Mouse (Mus musculus): ENCODE data around the gene Lgr5. TPM values are rescaled to one million over a fixed set of nuclear protein-coding genes. Genes with fewer than 3 reads are reported as not detected.

Lgr5 gene
- 2.3 and 2.4 TPM in 2 replicates for polyA plus RNA-seq (2015; fragmentation: Nextera tagmentation; extraction: Ambion mirVana)

DNA sequence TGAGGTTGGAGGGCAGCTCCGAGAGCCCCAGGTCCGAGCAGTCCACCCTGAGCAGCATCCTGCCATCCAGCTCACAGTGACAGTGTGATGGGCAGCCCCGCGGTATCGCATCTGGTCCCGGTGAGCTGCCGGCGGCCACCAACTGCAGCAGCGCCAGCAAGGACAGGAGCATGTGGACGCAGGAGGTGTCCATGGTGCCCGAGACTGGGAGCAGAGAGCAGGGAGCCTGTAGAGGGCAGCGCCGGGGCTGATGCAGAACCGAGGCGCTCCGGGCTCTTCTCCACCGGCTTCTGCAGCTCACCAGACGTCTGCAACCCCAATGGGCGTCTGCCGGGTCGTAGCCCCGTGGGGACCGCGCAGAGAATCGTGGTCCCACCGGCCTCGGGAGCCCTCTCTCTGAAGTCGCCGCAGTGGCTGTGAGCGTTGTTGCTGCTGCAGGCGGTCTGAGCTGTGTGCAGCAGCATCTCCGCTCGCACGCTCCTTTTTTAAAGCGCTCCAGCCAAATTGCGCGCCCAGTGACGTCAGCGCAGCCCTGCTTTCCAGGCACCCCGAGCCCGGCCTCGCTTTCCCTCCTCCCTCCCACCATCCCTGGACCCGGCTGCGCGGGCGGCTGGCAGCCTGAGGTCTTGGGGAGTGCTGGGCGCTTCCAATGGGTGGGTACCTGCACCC lies at the start of gene Lgr5:
Lgr5 (minus strand) TSS at position 480 of the 669 bp plus-strand sequence.
- peak within 1 kb of the TSS; percentile 57 for H3K4me3 ChIP-seq (ENCODE audit: low read length)
- under 1% methylated on average over 47 of the region's 47 CpGs for WGBS
- H3K4me1 ChIP-seq (replicated peaks; ENCODE audit: control insufficient read depth, insufficient read depth, low read length) = peaks cover 10% of the 10 kb centered on the region
- H3K27ac ChIP-seq (ENCODE audit: low read length) = no peak within 1 kb of the TSS
- H3K27me3 ChIP-seq (ENCODE audit: control insufficient read depth, insufficient read depth, low read depth, low read length) = peaks cover 37% of the 10 kb centered on the region
- no peaks in the 10 kb centered on the region for H3K9me3 ChIP-seq (ENCODE audit: control insufficient read depth, low read length)
- ATAC-seq (ENCODE audit: low read depth) = peak; percentile 86
- peak within 1 kb of the TSS; percentile 39; the same call in 1 of the 2 replicates for H3K9ac ChIP-seq (ENCODE audit: low read length)
- peak within 1 kb of the TSS; percentile 98 for H3K4me2 ChIP-seq (ENCODE audit: low read depth, low read length)
- H3K36me3 ChIP-seq (ENCODE audit: control insufficient read depth, insufficient read depth, low read length) = no peaks in the 10 kb centered on the region

DNA sequence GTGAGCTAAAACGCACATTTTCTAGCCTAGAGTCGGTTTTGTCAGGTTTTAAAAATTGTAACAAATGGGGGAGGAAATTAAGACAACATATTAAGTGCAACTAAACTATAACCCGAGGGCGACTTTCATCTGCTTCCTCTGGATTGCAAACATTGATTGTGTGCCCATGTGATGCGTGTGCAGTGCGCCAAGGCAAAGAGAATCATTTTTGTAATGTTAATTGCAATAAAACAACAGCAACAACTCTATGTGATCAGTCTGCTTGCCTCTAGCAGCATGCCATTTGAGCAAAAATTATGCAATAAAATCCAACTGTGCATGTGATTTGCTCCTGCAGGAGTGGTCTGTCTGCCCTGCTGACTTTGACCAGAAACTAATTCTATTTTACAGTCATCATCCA lies 39.1 kb upstream of the Lgr5 start:
- H3K9ac ChIP-seq (ENCODE audit: low read length) = no peak overlapping the region
- H3K36me3 ChIP-seq (ENCODE audit: control insufficient read depth, insufficient read depth, low read length) = no peaks in the 10 kb centered on the region
- H3K27ac ChIP-seq (ENCODE audit: low read length) = no peak overlapping the region
- no peak for ATAC-seq (ENCODE audit: low read depth)
- H3K4me1 ChIP-seq (replicated peaks; ENCODE audit: control insufficient read depth, insufficient read depth, low read length) = no peaks in the 10 kb centered on the region
- H3K27me3 ChIP-seq (ENCODE audit: control insufficient read depth, insufficient read depth, low read depth, low read length) = no peaks in the 10 kb centered on the region
- 83% methylated on average over 6 of the region's 6 CpGs for WGBS
- no peak overlapping the region for H3K4me3 ChIP-seq (ENCODE audit: low read length)
- H3K9me3 ChIP-seq (ENCODE audit: control insufficient read depth, low read length) = peaks cover 2% of the 10 kb centered on the region; the same call in 1 of the 2 replicates
- no peak overlapping the region for H3K4me2 ChIP-seq (ENCODE audit: low read depth, low read length)

DNA sequence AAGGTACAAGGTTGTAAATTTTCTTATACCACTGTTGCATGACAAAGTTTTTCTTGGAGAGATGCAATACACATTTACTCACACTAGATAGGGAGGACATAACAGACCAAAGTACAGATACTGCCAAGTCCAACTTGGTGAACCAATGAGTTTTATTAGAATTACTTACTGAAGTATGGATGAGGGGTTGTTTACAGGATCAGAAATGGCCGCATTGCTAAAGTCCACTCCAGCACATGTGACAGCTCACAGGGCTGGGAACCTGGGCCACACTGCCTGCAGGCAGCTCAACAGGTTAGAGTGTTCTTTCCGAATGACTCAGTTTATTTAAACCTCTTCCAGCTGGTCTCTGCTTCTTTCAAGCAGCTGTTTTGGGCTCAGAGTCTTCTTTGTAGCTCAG lies 37.4 kb upstream of the Lgr5 start:
- WGBS = 63% methylated on average over 2 of the region's 2 CpGs
- no peak for ATAC-seq (ENCODE audit: low read depth)
- H3K27me3 ChIP-seq (ENCODE audit: control insufficient read depth, insufficient read depth, low read depth, low read length) = no peaks in the 10 kb centered on the region
- no peak overlapping the region for H3K27ac ChIP-seq (ENCODE audit: low read length)
- no peak overlapping the region for H3K9ac ChIP-seq (ENCODE audit: low read length)
- no peaks in the 10 kb centered on the region for H3K4me1 ChIP-seq (replicated peaks; ENCODE audit: control insufficient read depth, insufficient read depth, low read length)
- H3K9me3 ChIP-seq (ENCODE audit: control insufficient read depth, low read length) = peaks cover 2% of the 10 kb centered on the region; the same call in 1 of the 2 replicates
- H3K36me3 ChIP-seq (ENCODE audit: control insufficient read depth, insufficient read depth, low read length) = no peaks in the 10 kb centered on the region
- H3K4me2 ChIP-seq (ENCODE audit: low read depth, low read length) = no peak overlapping the region
- no peak overlapping the region for H3K4me3 ChIP-seq (ENCODE audit: low read length)

DNA sequence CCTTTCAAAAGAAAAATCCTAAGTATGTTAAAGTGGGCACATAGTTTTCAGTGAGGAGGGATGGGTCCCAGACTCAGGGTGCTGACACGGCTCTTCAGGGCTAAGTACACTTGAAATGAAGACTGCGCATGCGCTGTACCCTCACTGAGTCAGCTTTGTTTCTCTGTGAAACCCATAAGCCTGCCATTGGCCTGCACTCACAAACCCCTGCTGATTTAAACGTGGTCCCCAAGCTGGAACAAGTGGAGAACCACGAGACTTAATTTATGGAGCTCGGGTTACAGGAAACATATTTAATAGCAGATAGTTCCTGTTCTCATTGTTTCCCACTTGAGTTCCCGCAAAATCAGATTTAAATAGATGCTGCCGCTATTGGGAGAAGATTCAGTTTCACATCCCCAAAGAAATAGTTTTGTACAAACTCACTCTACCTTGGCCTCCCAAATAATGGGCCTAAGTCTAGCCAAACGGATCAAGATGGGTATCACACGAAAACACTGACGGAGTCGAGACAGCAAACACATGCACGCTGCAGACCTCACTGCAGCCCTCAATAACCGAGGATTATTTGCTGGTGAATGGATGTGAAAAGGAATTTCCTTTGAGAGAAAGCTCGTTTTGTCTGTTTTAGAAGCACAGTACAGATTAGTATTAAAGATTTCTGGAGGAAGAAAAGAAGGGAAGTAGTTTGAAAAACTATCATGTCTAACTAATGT lies 36.5 kb upstream of the Lgr5 start:
- H3K27me3 ChIP-seq (ENCODE audit: control insufficient read depth, insufficient read depth, low read depth, low read length) = no peaks in the 10 kb centered on the region
- WGBS = 52% methylated on average over 15 of the region's 15 CpGs
- H3K4me2 ChIP-seq (ENCODE audit: low read depth, low read length) = no peak overlapping the region

DNA sequence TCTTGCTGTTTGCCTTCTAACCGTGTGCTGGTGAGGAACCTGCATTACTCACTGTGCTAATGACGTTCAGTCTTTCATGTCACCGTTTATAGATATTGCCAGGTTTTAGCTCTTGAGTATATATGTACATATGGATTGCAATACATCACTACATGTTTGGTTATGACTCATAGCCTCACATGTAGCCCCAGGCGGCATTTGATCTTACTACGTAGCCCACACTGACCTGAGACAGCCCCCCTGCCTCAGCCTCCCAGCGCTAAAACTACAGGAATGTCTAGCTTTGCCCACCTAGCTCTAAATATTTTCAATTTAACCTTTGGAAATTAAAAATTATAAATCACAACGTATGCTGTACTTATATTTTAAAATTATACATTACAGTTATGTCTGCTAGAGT lies 35.9 kb upstream of the Lgr5 start:
- H3K4me2 ChIP-seq (ENCODE audit: low read depth, low read length) = no peak overlapping the region

More for the DNA sequence above, 36.5 kb upstream of the Lgr5 start:
- no peak overlapping the region for H3K4me3 ChIP-seq (ENCODE audit: low read length)
- H3K9me3 ChIP-seq (ENCODE audit: control insufficient read depth, low read length) = peaks cover 2% of the 10 kb centered on the region; the same call in 1 of the 2 replicates
- ATAC-seq (ENCODE audit: low read depth) = peak; percentile 88
- H3K36me3 ChIP-seq (ENCODE audit: control insufficient read depth, insufficient read depth, low read length) = no peaks in the 10 kb centered on the region
- H3K27ac ChIP-seq (ENCODE audit: low read length) = no peak overlapping the region
- no peaks in the 10 kb centered on the region for H3K4me1 ChIP-seq (replicated peaks; ENCODE audit: control insufficient read depth, insufficient read depth, low read length)
- H3K9ac ChIP-seq (ENCODE audit: low read length) = no peak overlapping the region

DNA sequence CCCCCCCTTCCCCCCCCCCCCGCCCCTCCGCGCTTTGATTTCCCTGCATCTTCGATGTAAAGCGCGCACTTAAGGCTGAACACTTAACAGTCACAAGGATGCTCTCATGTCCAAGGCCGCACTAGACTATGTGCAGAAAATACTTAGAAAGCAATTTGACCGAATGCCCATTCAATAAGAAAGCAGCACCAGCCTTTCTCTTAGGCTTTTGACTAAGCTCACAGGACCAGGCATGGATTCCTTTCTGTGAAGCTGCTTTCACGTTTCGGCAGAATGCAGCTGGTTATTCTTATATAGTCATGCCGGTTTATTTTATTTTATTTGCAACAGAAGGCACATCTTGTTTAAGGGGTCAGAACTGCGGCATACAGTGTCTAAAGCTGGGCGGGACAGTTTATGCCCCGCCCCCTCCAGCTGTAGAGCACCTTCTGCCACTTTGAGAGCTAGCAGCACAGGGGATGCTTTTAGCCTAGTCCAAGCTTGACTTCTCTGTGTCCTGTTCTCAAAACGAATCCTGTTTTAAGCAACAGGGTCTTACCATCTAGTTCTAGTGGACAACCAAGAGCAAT lies 30.8 kb upstream of the Lgr5 start:
- peak; percentile 61; the same call in 1 of the 2 replicates for ATAC-seq (ENCODE audit: low read depth)

More for the DNA sequence above, 35.9 kb upstream of the Lgr5 start:
- Histone ChIP-seq H3K36me3 (ENCODE audit: control insufficient read depth, insufficient read depth, low read length) (no peaks in the 10 kb centered on the region), H3K9me3 (ENCODE audit: control insufficient read depth, low read length) (peaks cover 2% of the 10 kb centered on the region; the same call in 1 of the 2 replicates), H3K27ac (ENCODE audit: low read length) (no peak overlapping the region), H3K27me3 (ENCODE audit: control insufficient read depth, insufficient read depth, low read depth, low read length) (no peaks in the 10 kb centered on the region), H3K9ac (ENCODE audit: low read length) (no peak overlapping the region), H3K4me1 (replicated peaks; ENCODE audit: control insufficient read depth, insufficient read depth, low read length) (peaks cover 2% of the 10 kb centered on the region; the same call in 1 of the 2 replicates), H3K4me3 (ENCODE audit: low read length) (no peak overlapping the region)
- WGBS = 57% methylated on average over 7 of the region's 7 CpGs
- ATAC-seq (ENCODE audit: low read depth) = peak; percentile 69

DNA sequence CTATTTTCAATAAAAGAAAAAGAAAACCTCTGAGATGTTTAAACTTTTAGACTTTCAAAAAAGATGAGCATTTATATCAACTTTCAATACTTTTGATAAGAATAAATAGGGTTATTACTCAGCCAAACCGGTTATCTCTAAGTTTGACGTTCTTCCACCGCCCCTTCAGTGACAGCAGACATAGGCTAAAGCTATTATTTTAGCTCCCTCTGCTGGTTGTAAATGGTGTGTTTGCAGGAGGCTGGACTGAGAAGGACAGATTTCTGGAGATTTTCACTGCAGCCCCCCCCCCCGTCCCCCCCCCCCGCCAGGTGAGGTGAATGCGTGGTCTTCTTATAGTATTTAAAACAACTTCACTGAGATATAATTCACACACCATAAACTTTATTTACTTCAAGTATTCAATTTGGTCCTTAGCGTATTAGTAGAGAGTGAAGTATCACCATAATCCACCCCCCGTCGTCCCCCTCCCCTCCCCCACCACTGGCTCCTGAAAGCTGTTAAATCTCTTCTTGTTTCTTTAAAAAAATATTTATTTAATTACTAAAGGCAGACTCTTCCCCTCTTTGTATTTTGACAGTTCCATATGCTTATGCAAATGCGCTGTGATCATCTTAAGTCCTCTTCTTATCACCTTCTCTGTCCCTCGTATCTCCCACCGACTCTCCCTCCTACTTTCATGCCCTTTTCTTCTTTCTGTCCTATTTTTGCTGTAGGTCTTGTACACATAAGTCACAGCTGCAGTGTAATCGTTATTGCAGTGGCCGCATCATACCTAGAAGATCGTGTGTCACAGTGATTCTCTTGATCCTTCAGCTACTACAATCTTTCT lies 30.1 kb upstream of the Lgr5 start:
- H3K9ac ChIP-seq (ENCODE audit: low read length) = no peak overlapping the region
- 12% methylated on average over 13 of the region's 15 CpGs for WGBS
- peak overlapping the region; percentile 34 for H3K4me3 ChIP-seq (ENCODE audit: low read length)
- H3K4me1 ChIP-seq (replicated peaks; ENCODE audit: control insufficient read depth, insufficient read depth, low read length) = peaks cover 9% of the 10 kb centered on the region; the same call in 1 of the 2 replicates
- peak; percentile 73; the same call in 1 of the 2 replicates for ATAC-seq (ENCODE audit: low read depth)
- H3K36me3 ChIP-seq (ENCODE audit: control insufficient read depth, insufficient read depth, low read length) = no peaks in the 10 kb centered on the region
- no peaks in the 10 kb centered on the region for H3K27me3 ChIP-seq (ENCODE audit: control insufficient read depth, insufficient read depth, low read depth, low read length)
- no peaks in the 10 kb centered on the region for H3K9me3 ChIP-seq (ENCODE audit: control insufficient read depth, low read length)
- H3K27ac ChIP-seq (ENCODE audit: low read length) = no peak overlapping the region
- peak overlapping the region; percentile 50 for H3K4me2 ChIP-seq (ENCODE audit: low read depth, low read length)

More for the DNA sequence above, 30.8 kb upstream of the Lgr5 start:
- Histone ChIP-seq H3K4me2 (ENCODE audit: low read depth, low read length) (peak overlapping the region; percentile 50), H3K27ac (ENCODE audit: low read length) (no peak overlapping the region), H3K9me3 (ENCODE audit: control insufficient read depth, low read length) (no peaks in the 10 kb centered on the region), H3K36me3 (ENCODE audit: control insufficient read depth, insufficient read depth, low read length) (no peaks in the 10 kb centered on the region), H3K9ac (ENCODE audit: low read length) (no peak overlapping the region), H3K27me3 (ENCODE audit: control insufficient read depth, insufficient read depth, low read depth, low read length) (no peaks in the 10 kb centered on the region), H3K4me3 (ENCODE audit: low read length) (peak overlapping the region; percentile 34), H3K4me1 (replicated peaks; ENCODE audit: control insufficient read depth, insufficient read depth, low read length) (peaks cover 9% of the 10 kb centered on the region; the same call in 1 of the 2 replicates)
- 20% methylated on average over 15 of the region's 15 CpGs for WGBS

DNA sequence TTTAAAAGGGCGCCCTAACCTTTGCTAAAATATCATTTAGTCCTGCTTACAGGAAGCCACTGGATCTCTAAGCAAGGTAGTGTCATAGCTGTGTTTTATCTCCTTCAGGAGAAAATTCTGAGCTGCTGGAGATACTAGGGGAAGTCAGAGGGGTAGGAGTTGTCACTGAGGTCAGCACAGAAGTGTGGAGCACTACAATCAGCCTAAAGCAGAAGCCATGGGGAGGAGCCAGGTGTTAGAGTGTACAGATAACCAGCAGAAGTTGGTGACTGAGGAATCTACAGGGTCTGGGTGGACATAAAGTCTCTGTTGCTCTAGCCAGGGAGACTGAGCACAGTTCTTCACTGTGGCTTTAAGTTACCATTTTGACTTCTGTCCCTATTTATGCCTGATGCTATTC lies 8.2 kb upstream of the Lgr5 start:
- no peak for ATAC-seq (ENCODE audit: low read depth)
- WGBS = 88% methylated on average over 1 of the region's 1 CpGs
- no peak overlapping the region for H3K9ac ChIP-seq (ENCODE audit: low read length)
- H3K27ac ChIP-seq (ENCODE audit: low read length) = no peak overlapping the region
- no peak overlapping the region for H3K4me2 ChIP-seq (ENCODE audit: low read depth, low read length)
- H3K9me3 ChIP-seq (ENCODE audit: control insufficient read depth, low read length) = no peaks in the 10 kb centered on the region
- H3K4me3 ChIP-seq (ENCODE audit: low read length) = no peak overlapping the region
- H3K4me1 ChIP-seq (replicated peaks; ENCODE audit: control insufficient read depth, insufficient read depth, low read length) = no peaks in the 10 kb centered on the region
- H3K27me3 ChIP-seq (ENCODE audit: control insufficient read depth, insufficient read depth, low read depth, low read length) = no peaks in the 10 kb centered on the region
- H3K36me3 ChIP-seq (ENCODE audit: control insufficient read depth, insufficient read depth, low read length) = no peaks in the 10 kb centered on the region

Measured in lung, embryonic 16.5 days (tissue).